Mouse (Mus musculus) myocyte (in vitro differentiated cells): ENCODE measurements around the gene Hoxd10. TPM values are rescaled to one million over a fixed set of nuclear protein-coding genes. Genes with fewer than 3 reads are reported as not detected.

Source experiments
- H3K27me3 ChIP-seq: one replicate; pipeline ENCODE4 v1.6.1; 2011; ENCODE audit not compliant: control insufficient read depth, insufficient read depth, insufficient read length
- H3K36me3 ChIP-seq: one replicate; pipeline ENCODE4 v1.6.1; 2011; ENCODE audit not compliant: control insufficient read depth, insufficient read depth
- H3K4me2 ChIP-seq: one replicate; pipeline ENCODE4 v1.6.1; 2011; ENCODE audit warnings: low read depth, control low read depth
- H3K4me3 ChIP-seq: one replicate; pipeline ENCODE4 v1.5.1; 2011; ENCODE audit warnings: mild to moderate bottlenecking, control low read depth, moderate library complexity
- H3K79me2 ChIP-seq: one replicate; pipeline ENCODE4 v1.6.1; 2011; ENCODE audit not compliant: control insufficient read depth, insufficient read depth
- H3ac ChIP-seq: one replicate; pipeline ENCODE4 v1.6.1; 2011; ENCODE audit not compliant: control insufficient read depth, insufficient read length
- CEBPB ChIP-seq: IDR thresholded peaks from 2 replicates; pipeline ENCODE4 v1.6.1; 2011; ENCODE audit warnings: mild to moderate bottlenecking, moderate library complexity; ENCODE audit not compliant: poor library complexity, insufficient read depth, severe bottlenecking
- E2F4 ChIP-seq: IDR thresholded peaks from one replicate; pipeline ENCODE4 v1.6.1; 2011; ENCODE audit warnings: mild to moderate bottlenecking, control low read depth, moderate library complexity; ENCODE audit not compliant: insufficient read depth
- MAX ChIP-seq: IDR thresholded peaks from one replicate; pipeline ENCODE4 v1.6.1; 2011; ENCODE audit warnings: low read depth, mild to moderate bottlenecking, control low read depth
- MYOD1 ChIP-seq, 3 experiments: IDR thresholded peaks; one replicate each; pipeline ENCODE4 v1.6.1; 2011; ENCODE audit warnings: control low read depth in 2 of 3, low read depth in 2 of 3, mild to moderate bottlenecking in 2 of 3, moderate library complexity in 1 of 3; ENCODE audit not compliant: insufficient read length in 2 of 3, control insufficient read depth in 1 of 3
- MYOG ChIP-seq, 3 experiments: IDR thresholded peaks; one replicate each; pipeline ENCODE4 v1.6.1; 2011; ENCODE audit warnings: control low read depth in 2 of 3, low read depth in 2 of 3, mild to moderate bottlenecking in 2 of 3; ENCODE audit not compliant: insufficient read length in 2 of 3, control insufficient read depth in 1 of 3, insufficient read depth in 1 of 3
- POLR2A ChIP-seq: IDR thresholded peaks from one replicate; pipeline ENCODE4 v1.6.1; 2011; ENCODE audit warnings: low read depth, mild to moderate bottlenecking, control low read depth, moderate library complexity; ENCODE audit not compliant: insufficient read length
- POLR2AphosphoS2 ChIP-seq: IDR thresholded peaks from one replicate; pipeline ENCODE4 v1.6.1; 2011; ENCODE audit warnings: low read depth, control low read depth; ENCODE audit not compliant: insufficient read length
- REST ChIP-seq: IDR thresholded peaks from one replicate; pipeline ENCODE4 v1.6.1; 2011; ENCODE audit warnings: mild to moderate bottlenecking, control low read depth, moderate library complexity; ENCODE audit not compliant: insufficient read depth, insufficient read length
- SRF ChIP-seq: IDR thresholded peaks from one replicate; pipeline ENCODE4 v1.6.1; 2011; ENCODE audit warnings: low read depth; ENCODE audit not compliant: control insufficient read depth, insufficient read length
- TCF12 ChIP-seq: IDR thresholded peaks from one replicate; pipeline ENCODE4 v1.6.1; 2011; ENCODE audit warnings: mild to moderate bottlenecking, control low read depth; ENCODE audit not compliant: poor library complexity, insufficient read depth, severe bottlenecking
- TCF3 ChIP-seq: IDR thresholded peaks from one replicate; pipeline ENCODE4 v1.6.1; 2011; ENCODE audit warnings: low read depth, control low read depth; ENCODE audit not compliant: insufficient read length
- USF1 ChIP-seq: IDR thresholded peaks from one replicate; pipeline ENCODE4 v1.6.1; 2011; ENCODE audit warnings: low read depth, mild to moderate bottlenecking, control low read depth, moderate library complexity
- polyA plus RNA-seq: library from polyadenylated mRNA; unstranded; fragments of >200 nt; fragmentation: generic; extraction: Trizol; gene quantifications from one replicate; pipeline ENCODE4 v1.2.1, GENCODE M21; 2012; ENCODE audit warnings: missing spikeins

The Hoxd10 gene
- polyA plus RNA-seq, 1 experiment, result not detected

DNA sequence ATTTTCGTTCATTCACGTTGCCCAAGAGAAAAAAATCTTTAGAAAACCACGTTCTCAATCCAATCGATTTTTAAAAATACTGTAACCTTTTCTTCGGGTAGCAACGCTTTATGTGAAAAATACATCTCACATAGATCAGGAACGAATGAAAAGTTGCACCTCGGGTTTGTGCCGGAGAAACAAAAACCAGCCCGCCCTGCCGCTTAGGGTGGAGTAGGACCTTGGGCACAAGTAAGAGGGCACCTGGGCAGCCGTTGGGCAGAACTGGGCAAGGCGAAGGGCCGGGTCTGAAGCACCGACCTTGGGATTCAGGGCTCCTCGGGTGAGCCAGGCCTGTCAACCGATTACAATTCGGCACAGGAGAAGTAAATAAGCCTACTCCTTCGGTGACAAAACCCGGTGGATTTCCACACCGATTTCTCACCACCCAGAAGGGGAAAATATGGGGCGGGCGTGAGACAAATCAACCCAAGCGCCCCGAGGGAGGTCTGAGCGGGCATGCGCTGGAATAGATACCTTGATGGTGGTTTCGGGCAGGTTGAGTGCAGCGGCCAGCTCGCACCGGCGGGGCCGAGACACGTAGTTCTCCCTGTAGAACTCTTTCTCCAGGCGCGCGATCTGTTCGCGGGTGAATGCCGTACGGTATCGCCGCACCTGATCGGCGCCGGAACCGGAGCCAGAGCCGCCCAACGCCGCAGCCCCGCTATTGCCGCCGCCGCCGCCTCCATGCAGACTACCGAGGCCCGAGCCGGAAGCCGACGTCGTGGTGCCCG is 34.3 kb upstream of the Hoxd10 start:
- H3K27me3 ChIP-seq, result peaks cover 48% of the 10 kb centered on the region
- no peak for TF ChIP-seq REST
- no peak for TF ChIP-seq USF1
- TF ChIP-seq MAX, result no peak
- no peak for TF ChIP-seq POLR2A
- TF ChIP-seq TCF3, result no peak
- no peak for TF ChIP-seq CEBPB
- TF ChIP-seq POLR2AphosphoS2, result no peak
- no peaks in the 10 kb centered on the region for H3K79me2 ChIP-seq
- no peaks in the 10 kb centered on the region for H3K36me3 ChIP-seq
- no peak overlapping the region for H3K4me2 ChIP-seq
- no peak overlapping the region for H3K4me3 ChIP-seq
- H3ac ChIP-seq, result no peak overlapping the region

DNA sequence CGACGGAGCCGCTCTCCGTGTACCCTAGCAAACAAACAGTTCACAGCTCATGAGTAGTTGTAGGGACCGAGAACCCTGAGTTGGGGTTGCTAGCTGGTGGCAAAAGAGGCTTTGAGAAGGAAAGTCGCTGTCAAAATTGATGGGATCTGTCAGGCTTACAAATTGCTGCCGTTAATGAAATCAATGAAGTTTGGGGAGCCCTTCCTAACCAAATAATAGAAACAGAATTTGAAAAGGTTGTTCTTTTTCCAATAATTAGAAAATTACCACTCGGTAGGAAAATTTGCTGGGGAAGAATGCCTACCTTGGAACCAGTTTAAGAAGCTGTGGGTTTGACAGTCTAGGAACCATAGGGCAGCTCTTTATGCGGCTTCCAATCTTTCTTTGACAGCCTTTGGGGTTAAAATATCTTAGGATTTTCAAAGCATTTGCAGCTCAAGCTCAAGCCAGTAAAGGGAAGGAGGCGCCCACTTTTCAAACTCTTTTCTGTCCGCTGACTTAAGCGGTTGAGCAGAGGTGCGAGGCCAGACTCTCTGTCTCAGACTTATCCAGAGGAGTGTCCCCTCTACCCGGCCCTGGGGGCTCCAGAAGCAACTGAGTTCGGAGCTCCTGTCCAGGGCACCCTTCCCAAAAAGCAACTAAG is 33.6 kb upstream of the Hoxd10 start:
- Histone ChIP-seq H3K4me3 (no peak overlapping the region), H3K79me2 (no peaks in the 10 kb centered on the region), H3K27me3 (peaks cover 52% of the 10 kb centered on the region), H3K36me3 (no peaks in the 10 kb centered on the region), H3ac (no peak overlapping the region), H3K4me2 (no peak overlapping the region)
- no peak for TF ChIP-seq CEBPB
- no peak for TF ChIP-seq SRF
- TF ChIP-seq MAX, result no peak
- no peak for TF ChIP-seq POLR2A
- TF ChIP-seq TCF12, result no peak
- no peak for TF ChIP-seq E2F4
- TF ChIP-seq MYOD1 (IDR thresholded peaks at IDR 0.05; ENCODE audit: control insufficient read depth in 1 of 3, insufficient read length in 2 of 3, low read depth in 2 of 3), result no peak
- no peak for TF ChIP-seq USF1
- TF ChIP-seq TCF3, result no peak

DNA sequence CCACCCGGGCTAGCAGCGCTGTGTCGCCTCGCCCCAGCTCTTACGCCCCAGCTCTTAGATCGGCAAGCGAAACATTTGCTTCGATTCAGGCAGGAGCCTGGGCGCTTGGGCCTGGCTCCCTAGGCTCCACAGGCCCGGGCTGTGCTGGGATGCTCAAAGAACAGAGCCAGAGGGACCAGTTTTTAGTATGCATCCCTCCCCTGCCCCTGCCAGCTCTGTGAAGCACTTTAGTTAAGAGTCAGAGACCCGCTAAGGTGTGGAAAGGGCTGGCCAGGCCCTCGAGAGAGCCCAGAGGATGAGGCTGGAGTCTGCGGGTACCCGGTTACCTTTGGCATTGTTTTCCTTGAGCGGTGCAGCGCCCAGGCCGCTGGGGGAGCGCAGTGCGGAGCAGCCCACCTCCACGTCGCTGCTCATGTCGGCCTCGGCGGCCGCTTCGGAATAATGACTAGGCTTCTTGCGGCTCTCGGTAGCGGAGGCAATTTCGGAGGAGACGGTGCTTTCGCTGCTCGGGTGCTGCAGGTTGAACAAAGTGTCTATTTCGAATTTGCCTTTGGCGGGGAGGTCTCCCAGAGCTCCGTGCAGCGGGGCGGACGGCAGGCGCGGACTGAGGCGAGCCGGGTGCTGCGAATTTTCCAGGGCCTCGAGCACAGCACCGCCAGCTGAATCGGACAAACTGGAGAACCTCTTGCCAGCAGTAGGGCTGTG is 32.9 kb upstream of the Hoxd10 start:
- Histone ChIP-seq H3K4me2 (no peak overlapping the region), H3K27me3 (peaks cover 55% of the 10 kb centered on the region), H3K36me3 (no peaks in the 10 kb centered on the region), H3K4me3 (no peak overlapping the region), H3K79me2 (no peaks in the 10 kb centered on the region), H3ac (no peak overlapping the region)
- TF ChIP-seq MAX (no peak), REST (no peak), TCF12 (no peak), POLR2AphosphoS2 (no peak), CEBPB (no peak), MYOG (IDR thresholded peaks at IDR 0.05; ENCODE audit: control insufficient read depth in 1 of 3, insufficient read depth in 1 of 3, insufficient read length in 2 of 3, low read depth in 2 of 3) (no peak), MYOD1 (IDR thresholded peaks at IDR 0.05; ENCODE audit: control insufficient read depth in 1 of 3, insufficient read length in 2 of 3, low read depth in 2 of 3) (no peak), POLR2A (no peak), TCF3 (no peak), SRF (no peak), E2F4 (no peak), USF1 (no peak)

DNA sequence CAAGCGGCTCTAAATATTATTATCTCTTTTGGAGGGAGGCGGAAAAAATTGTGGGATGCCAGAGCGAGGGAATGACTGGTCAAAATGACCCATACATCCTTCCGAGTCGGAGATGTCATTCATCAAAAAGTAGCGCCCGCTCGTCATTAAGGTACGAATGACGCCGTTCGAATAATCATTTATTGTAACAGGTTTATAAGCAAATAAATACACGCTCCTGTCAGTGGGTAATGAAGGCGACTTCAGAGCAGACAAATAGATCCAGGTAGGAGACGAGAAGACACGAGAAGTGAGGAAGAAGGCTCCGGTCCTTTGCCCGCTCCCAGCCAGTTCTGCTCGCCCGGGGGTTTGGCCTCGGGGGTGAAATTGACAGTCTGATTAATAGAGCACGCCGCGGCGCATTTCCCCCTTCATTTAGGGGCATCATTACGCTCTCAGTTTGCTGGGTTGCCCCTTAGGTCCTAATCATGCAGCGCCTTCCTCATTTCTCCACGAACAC is 32.2 kb upstream of the Hoxd10 start, which contains the start of gene Evx2:
Evx2 (minus strand) TSS at position 51 of the 499 bp plus-strand sequence.
- Histone ChIP-seq H3K79me2 (no peaks in the 10 kb centered on the region), H3K4me3 (no peak within 1 kb of the TSS), H3K27me3 (peaks cover 48% of the 10 kb centered on the region), H3K36me3 (no peaks in the 10 kb centered on the region), H3K4me2 (no peak within 1 kb of the TSS), H3ac (no peak within 1 kb of the TSS)
- TF ChIP-seq MAX (no peak), POLR2A (no peak), USF1 (no peak), POLR2AphosphoS2 (no peak), MYOG (IDR thresholded peaks at IDR 0.05; ENCODE audit: control insufficient read depth in 1 of 3, insufficient read depth in 1 of 3, insufficient read length in 2 of 3, low read depth in 2 of 3) (no peak), TCF3 (no peak), REST (no peak), E2F4 (no peak)
